Mouse (Mus musculus) cerebellum, postnatal 36 days (tissue): ENCODE results near the gene Tubb5.

ENCODE experiments used
- DNase-seq, 2 experiments: peaks; one replicate each; pipeline ENCODE4 v3.0.0; 2021 to 2022; ENCODE audit warnings: mixed read lengths in 2 of 2

Tubb5 gene

GRCm38 (mm10) chr17:35822964-35823937 lies 14.9 kb downstream of the Tubb5 start, which contains the start of gene Flot1:
Flot1 (plus strand) TSS chr17:35823230.
- DNase-seq, result peak; percentile 75 to 76

GRCm38 (mm10) chr17:35822564-35822963 lies 15.5 kb downstream of the Tubb5 start:
- no peak for DNase-seq

- peak; percentile 44 to 54 for DNase-seq
Measured at GRCm38 (mm10) chr17:35821439-35822430, 16.4 kb downstream of the Tubb5 start, which contains the start of gene Ier3. Ier3 (plus strand) TSS chr17:35821684.

GRCm38 (mm10) chr17:35820111-35820510 lies 18.0 kb downstream of the Tubb5 start:
- no peak for DNase-seq

GRCm38 (mm10) chr17:35817226-35817625 lies 20.9 kb downstream of the Tubb5 start:
- DNase-seq, result no peak

GRCm38 (mm10) chr17:35816686-35817085 lies 21.4 kb downstream of the Tubb5 start:
- DNase-seq, result no peak

- no peak for DNase-seq
Measured at GRCm38 (mm10) chr17:35815836-35816235, 22.3 kb downstream of the Tubb5 start.

GRCm38 (mm10) chr17:35814678-35815077 lies 23.4 kb downstream of the Tubb5 start:
- DNase-seq, result no peak

GRCm38 (mm10) chr17:35813653-35814052 lies 24.5 kb downstream of the Tubb5 start:
- DNase-seq, result no peak

GRCm38 (mm10) chr17:35813245-35813647 lies 24.9 kb downstream of the Tubb5 start:
- peak; percentile 31 to 47 for DNase-seq

- DNase-seq, result no peak
Measured at GRCm38 (mm10) chr17:35812736-35813135, 25.4 kb downstream of the Tubb5 start.

- DNase-seq, result no peak
Measured at GRCm38 (mm10) chr17:35812307-35812706, 25.8 kb downstream of the Tubb5 start.

- no peak for DNase-seq
Measured at GRCm38 (mm10) chr17:35810900-35811648, 27.0 kb downstream of the Tubb5 start.

- DNase-seq, result no peak
Measured at GRCm38 (mm10) chr17:35809395-35809794, 28.7 kb downstream of the Tubb5 start.

GRCm38 (mm10) chr17:35808073-35808472 lies 30.0 kb downstream of the Tubb5 start:
- no peak for DNase-seq

GRCm38 (mm10) chr17:35803858-35804399 lies 34.2 kb downstream of the Tubb5 start:
- DNase-seq, result no peak

GRCm38 (mm10) chr17:35803020-35803419 lies 35.1 kb downstream of the Tubb5 start:
- no peak for DNase-seq

GRCm38 (mm10) chr17:35800905-35801304 lies 37.2 kb downstream of the Tubb5 start:
- DNase-seq, result no peak

GRCm38 (mm10) chr17:35796835-35797234 lies 41.3 kb downstream of the Tubb5 start:
- no peak for DNase-seq

GRCm38 (mm10) chr17:35795656-35796055 lies 42.5 kb downstream of the Tubb5 start:
- no peak for DNase-seq

- no peak for DNase-seq
Measured at GRCm38 (mm10) chr17:35795099-35795498, 43.0 kb downstream of the Tubb5 start.

- DNase-seq, result no peak
Measured at GRCm38 (mm10) chr17:35792837-35793236, 45.3 kb downstream of the Tubb5 start.
